Mouse (Mus musculus): ENCODE data around the gene Psg18. TPM values are rescaled to one million over a fixed set of nuclear protein-coding genes. Genes with fewer than 3 reads are reported as not detected.

Gene Psg18
- polyA plus RNA-seq (2015; fragmentation: Illumina TruSeq; extraction: RNeasy Lipid Tissue Mini Kit (QIAGEN cat#74804); ENCODE audit: insufficient read depth, low replicate concordance), result not detected

GRCm38 (mm10) chr7:18354909-18355308 lies at the start of gene Psg18:
TSS of gene Psg18 (minus strand) at chr7:18355009.

Other genes starting within 250 kb of the Psg18 start
- not detected for gene Igfl3, start 178.5 kb downstream of the Psg18 start, polyA plus RNA-seq (2015; fragmentation: Illumina TruSeq; extraction: RNeasy Lipid Tissue Mini Kit (QIAGEN cat#74804); ENCODE audit: insufficient read depth, low replicate concordance)
- gene Mill1, start 109.7 kb downstream of the Psg18 start, polyA plus RNA-seq (2015; fragmentation: Illumina TruSeq; extraction: RNeasy Lipid Tissue Mini Kit (QIAGEN cat#74804); ENCODE audit: insufficient read depth, low replicate concordance), result not detected
- not detected for gene Psg28, start 77.0 kb upstream of the Psg18 start, polyA plus RNA-seq (2015; fragmentation: Illumina TruSeq; extraction: RNeasy Lipid Tissue Mini Kit (QIAGEN cat#74804); ENCODE audit: insufficient read depth, low replicate concordance)
- gene Psg26, start 129.2 kb upstream of the Psg18 start, polyA plus RNA-seq (2015; fragmentation: Illumina TruSeq; extraction: RNeasy Lipid Tissue Mini Kit (QIAGEN cat#74804); ENCODE audit: insufficient read depth, low replicate concordance), result not detected
- gene Psg25, start 177.3 kb upstream of the Psg18 start, polyA plus RNA-seq (2015; fragmentation: Illumina TruSeq; extraction: RNeasy Lipid Tissue Mini Kit (QIAGEN cat#74804); ENCODE audit: insufficient read depth, low replicate concordance), result not detected
- gene Psg27, start 212.3 kb upstream of the Psg18 start, polyA plus RNA-seq (2015; fragmentation: Illumina TruSeq; extraction: RNeasy Lipid Tissue Mini Kit (QIAGEN cat#74804); ENCODE audit: insufficient read depth, low replicate concordance), result not detected